Mouse (Mus musculus): Measurements from ENCODE around the gene Slc34a3. TPM values are rescaled to one million over a fixed set of nuclear protein-coding genes. Genes with fewer than 3 reads are reported as not detected.

The Slc34a3 gene
- polyA plus RNA-seq, 1 experiment, result 0.05 TPM

DNA sequence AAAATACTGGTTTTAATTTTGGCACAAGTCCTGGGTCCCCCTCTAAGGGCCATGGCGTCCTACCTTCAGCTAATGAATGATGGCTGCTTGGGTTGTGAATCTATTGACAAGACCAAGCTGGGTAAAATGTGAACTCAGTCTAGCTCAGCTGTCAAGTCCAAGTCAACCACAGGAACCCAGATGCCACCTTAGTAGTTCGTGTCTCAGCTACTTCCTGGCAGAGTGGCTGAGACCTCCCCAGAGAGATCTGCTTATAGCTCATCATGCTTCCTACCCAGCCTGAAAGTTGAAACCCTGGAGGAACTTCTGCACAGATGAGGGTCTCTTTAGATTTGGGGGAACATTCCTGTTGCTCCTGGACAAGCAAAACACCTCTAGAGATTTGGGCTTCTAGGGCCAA is 50.8 kb downstream of the Slc34a3 start:
- Histone ChIP-seq H3K4me3 (ENCODE audit: control insufficient read depth, insufficient read depth, low read length) (no peak overlapping the region), H3K4me1 (replicated peaks; ENCODE audit: control insufficient read depth, insufficient read depth, low read length) (peaks cover 36% of the 10 kb centered on the region), H3K27me3 (ENCODE audit: control insufficient read depth, insufficient read depth, low read length) (no peaks in the 10 kb centered on the region), H3K36me3 (ENCODE audit: control insufficient read depth, insufficient read depth, low read length) (no peaks in the 10 kb centered on the region), H3K27ac (ENCODE audit: control insufficient read depth, insufficient read depth, low read length) (no peak overlapping the region)
- TF ChIP-seq POLR2A (IDR thresholded peaks at IDR 0.05; ENCODE audit: control insufficient read depth, extremely low read depth, insufficient read depth, low read length, poor library complexity) (no peak), CTCF (IDR thresholded peaks at IDR 0.05; ENCODE audit: borderline replicate concordance, control insufficient read depth, extremely low read depth, insufficient read depth, low read length, poor library complexity) (no peak)
- DNase-seq, result peak; percentile 33
- WGBS, result 26% methylated on average over 2 of the region's 2 CpGs

DNA sequence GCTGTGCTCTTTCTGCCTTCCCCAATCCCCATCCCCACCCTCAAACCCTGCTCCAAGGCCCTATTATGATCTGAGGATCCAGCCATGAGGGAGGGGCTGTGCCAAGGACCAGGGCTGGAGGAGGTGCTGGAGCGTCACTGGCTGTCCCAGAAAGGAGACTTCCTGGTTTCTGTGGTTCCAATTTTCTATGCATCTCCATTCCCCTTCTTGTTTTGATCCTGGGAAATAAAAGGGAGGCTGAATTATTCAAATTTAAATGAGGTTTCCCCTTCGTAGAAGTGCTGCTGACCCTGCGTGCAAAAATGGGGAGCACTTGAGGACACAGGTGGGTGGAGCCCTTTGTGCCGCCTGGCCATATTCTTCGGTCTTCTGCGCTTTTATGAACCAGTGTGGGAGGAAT is 51.5 kb downstream of the Slc34a3 start:
- 36% methylated on average over 6 of the region's 6 CpGs for WGBS
- Histone ChIP-seq H3K27me3 (ENCODE audit: control insufficient read depth, insufficient read depth, low read length) (no peaks in the 10 kb centered on the region), H3K36me3 (ENCODE audit: control insufficient read depth, insufficient read depth, low read length) (no peaks in the 10 kb centered on the region), H3K4me3 (ENCODE audit: control insufficient read depth, insufficient read depth, low read length) (no peak overlapping the region), H3K27ac (ENCODE audit: control insufficient read depth, insufficient read depth, low read length) (no peak overlapping the region), H3K4me1 (replicated peaks; ENCODE audit: control insufficient read depth, insufficient read depth, low read length) (peaks cover 36% of the 10 kb centered on the region)
- no peak for DNase-seq
- TF ChIP-seq CTCF (IDR thresholded peaks at IDR 0.05; ENCODE audit: borderline replicate concordance, control insufficient read depth, extremely low read depth, insufficient read depth, low read length, poor library complexity), result no peak
- TF ChIP-seq POLR2A (IDR thresholded peaks at IDR 0.05; ENCODE audit: control insufficient read depth, extremely low read depth, insufficient read depth, low read length, poor library complexity), result no peak

DNA sequence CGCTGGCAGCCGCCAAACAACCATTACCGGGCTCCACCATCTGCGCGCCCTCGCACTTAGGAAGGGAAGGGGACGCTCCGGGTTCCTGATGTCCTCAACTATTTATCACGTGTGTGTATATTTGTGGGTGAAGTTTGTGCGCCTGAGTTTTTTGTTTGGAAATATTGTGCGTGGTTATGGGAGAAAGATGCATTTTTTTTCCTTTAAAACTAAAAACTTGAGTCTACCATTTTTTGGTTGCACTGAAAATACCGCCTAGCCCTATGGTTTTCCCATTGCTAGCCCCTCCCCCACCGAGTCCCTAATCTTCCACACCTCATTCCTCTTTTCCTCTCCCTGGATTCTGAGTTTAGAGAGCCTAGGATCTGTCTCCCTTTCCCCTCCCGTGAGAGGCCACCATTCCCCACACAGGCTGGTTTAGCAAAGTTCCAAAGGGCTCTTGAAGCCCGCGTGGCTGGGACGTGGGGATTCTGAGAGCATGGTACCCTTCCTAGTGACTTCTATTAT is 52.2 kb downstream of the Slc34a3 start:
- no peak for DNase-seq
- peaks cover 36% of the 10 kb centered on the region for H3K4me1 ChIP-seq (replicated peaks; ENCODE audit: control insufficient read depth, insufficient read depth, low read length)
- TF ChIP-seq CTCF (IDR thresholded peaks at IDR 0.05; ENCODE audit: borderline replicate concordance, control insufficient read depth, extremely low read depth, insufficient read depth, low read length, poor library complexity) (no peak), POLR2A (IDR thresholded peaks at IDR 0.05; ENCODE audit: control insufficient read depth, extremely low read depth, insufficient read depth, low read length, poor library complexity) (no peak)
- no peak overlapping the region for H3K27ac ChIP-seq (ENCODE audit: control insufficient read depth, insufficient read depth, low read length)
- 6% methylated on average over 17 of the region's 17 CpGs for WGBS
- H3K4me3 ChIP-seq (ENCODE audit: control insufficient read depth, insufficient read depth, low read length), result peak overlapping the region; percentile 54
- H3K27me3 ChIP-seq (ENCODE audit: control insufficient read depth, insufficient read depth, low read length), result no peaks in the 10 kb centered on the region
- H3K36me3 ChIP-seq (ENCODE audit: control insufficient read depth, insufficient read depth, low read length), result no peaks in the 10 kb centered on the region

DNA sequence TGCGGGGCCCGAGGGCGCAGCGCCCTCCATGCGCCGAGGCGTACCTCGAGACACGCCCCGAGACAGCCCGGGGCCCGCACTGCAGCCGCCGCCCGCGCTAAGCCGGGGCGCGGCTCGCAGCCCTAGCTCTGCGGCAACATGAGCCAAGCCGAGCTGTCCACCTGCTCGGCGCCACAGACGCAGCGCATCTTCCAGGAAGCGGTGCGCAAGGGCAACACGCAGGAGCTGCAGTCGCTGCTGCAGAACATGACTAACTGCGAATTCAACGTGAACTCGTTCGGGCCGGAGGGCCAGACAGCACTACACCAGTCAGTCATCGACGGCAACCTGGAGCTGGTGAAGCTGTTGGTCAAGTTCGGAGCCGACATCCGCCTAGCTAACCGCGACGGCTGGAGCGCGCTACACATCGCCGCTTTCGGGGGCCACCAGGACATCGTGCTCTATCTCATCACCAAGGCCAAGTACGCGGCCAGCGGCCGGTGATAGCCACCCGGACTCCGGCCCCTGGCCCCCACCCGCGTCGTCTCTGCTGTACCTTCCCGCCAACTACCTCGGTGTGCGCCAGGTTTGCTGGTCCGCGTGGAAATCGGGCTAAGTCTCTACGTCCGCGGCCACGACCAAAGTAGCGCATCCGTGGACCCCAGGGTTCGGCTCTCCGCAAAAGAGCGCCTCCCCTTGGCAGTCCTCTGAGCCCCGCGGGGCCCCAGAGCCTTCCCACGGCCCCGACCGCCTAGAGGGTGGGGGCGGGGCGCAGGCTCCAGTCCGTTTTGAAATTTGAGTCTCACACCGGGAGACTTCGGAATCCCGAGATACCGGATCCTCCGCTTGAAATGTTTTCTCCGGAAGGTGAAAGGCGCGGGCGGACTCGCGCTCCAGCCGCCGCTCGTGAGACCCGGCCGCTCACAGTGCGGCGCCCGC is 52.9 kb downstream of the Slc34a3 start:
- peaks cover 33% of the 10 kb centered on the region for H3K4me1 ChIP-seq (replicated peaks; ENCODE audit: control insufficient read depth, insufficient read depth, low read length)
- peak; percentile 57 for DNase-seq

DNA sequence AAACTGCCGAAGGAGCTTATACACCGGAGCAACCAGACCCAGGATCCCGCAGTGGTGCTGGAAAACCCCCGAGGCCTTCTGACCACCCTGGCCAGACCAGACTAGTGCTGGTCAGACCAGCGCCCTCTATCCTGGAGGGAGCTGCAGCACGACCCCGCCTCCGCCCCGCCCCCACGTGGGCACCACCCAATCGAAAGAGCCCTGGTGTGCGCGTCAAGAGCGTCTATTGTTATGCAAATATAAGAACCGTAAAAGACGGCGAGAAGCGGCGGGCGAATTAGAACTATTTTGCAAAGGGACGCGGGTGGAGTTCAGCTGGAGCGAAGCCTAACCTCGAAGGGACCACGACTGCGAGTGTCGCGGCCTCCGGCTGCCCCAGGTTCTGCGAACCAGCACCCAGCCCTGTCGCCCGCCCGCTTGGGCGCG is 53.7 kb downstream of the Slc34a3 start, which contains the start of gene Nrarp:
Nrarp (plus strand) TSS at position 281 of the 426 bp plus-strand sequence.
- peaks cover 27% of the 10 kb centered on the region for H3K4me1 ChIP-seq (replicated peaks; ENCODE audit: control insufficient read depth, insufficient read depth, low read length)
- peak within 1 kb of the TSS; percentile 54 for H3K4me3 ChIP-seq (ENCODE audit: control insufficient read depth, insufficient read depth, low read length)
- H3K27ac ChIP-seq (ENCODE audit: control insufficient read depth, insufficient read depth, low read length), result no peak within 1 kb of the TSS
- WGBS, result under 1% methylated on average over 35 of the region's 35 CpGs
- no peaks in the 10 kb centered on the region for H3K27me3 ChIP-seq (ENCODE audit: control insufficient read depth, insufficient read depth, low read length)
- DNase-seq, result peak; percentile 92
- no peak; the same call in 1 of the 2 replicates for TF ChIP-seq POLR2A (IDR thresholded peaks at IDR 0.05; ENCODE audit: control insufficient read depth, extremely low read depth, insufficient read depth, low read length, poor library complexity)
- TF ChIP-seq CTCF (IDR thresholded peaks at IDR 0.05; ENCODE audit: borderline replicate concordance, control insufficient read depth, extremely low read depth, insufficient read depth, low read length, poor library complexity), result 0 out of 2 replicates have a peak, but pooled peaks have one; percentile 59
- no peaks in the 10 kb centered on the region for H3K36me3 ChIP-seq (ENCODE audit: control insufficient read depth, insufficient read depth, low read length)

More for the DNA sequence above, 52.9 kb downstream of the Slc34a3 start:
- no peaks in the 10 kb centered on the region for H3K27me3 ChIP-seq (ENCODE audit: control insufficient read depth, insufficient read depth, low read length)
- H3K27ac ChIP-seq (ENCODE audit: control insufficient read depth, insufficient read depth, low read length), result no peak overlapping the region
- H3K36me3 ChIP-seq (ENCODE audit: control insufficient read depth, insufficient read depth, low read length), result no peaks in the 10 kb centered on the region
- no peak; the same call in 1 of the 2 replicates for TF ChIP-seq POLR2A (IDR thresholded peaks at IDR 0.05; ENCODE audit: control insufficient read depth, extremely low read depth, insufficient read depth, low read length, poor library complexity)
- TF ChIP-seq CTCF (IDR thresholded peaks at IDR 0.05; ENCODE audit: borderline replicate concordance, control insufficient read depth, extremely low read depth, insufficient read depth, low read length, poor library complexity), result no peak
- under 1% methylated on average over 100 of the region's 100 CpGs for WGBS
- H3K4me3 ChIP-seq (ENCODE audit: control insufficient read depth, insufficient read depth, low read length), result peak overlapping the region; percentile 54

DNA sequence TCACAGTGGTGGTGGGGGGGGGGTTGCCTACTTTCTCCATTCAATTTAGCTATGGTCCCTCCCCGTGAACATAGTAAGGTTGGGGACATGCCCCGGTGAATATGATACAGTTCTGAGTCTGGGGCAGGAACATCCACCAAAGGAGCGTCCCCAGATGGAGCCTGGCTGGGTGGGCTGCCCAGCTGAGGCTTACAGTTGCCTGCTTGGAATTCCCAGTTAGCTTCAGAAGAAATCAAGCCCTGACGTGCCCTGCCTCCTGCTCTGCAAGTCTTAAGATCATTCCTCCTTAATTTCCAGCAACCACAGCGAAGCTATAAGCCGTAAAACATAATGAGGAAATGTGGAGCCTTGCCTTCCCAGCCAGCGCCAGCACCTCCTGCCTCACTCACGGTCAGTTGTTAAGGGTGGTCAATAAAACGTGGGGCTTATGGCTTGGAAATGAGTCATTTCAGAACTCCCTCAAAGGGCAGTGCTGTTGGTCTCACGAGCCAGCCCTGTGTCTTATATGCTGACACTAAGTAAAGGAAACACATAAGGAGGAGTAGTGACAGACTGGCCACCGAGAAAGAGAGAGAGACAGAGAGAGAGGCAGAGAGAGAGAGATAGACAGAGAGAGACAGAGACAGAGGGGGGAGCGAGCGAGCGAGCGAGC is 54.5 kb downstream of the Slc34a3 start:
- TF ChIP-seq CTCF (IDR thresholded peaks at IDR 0.05; ENCODE audit: borderline replicate concordance, control insufficient read depth, extremely low read depth, insufficient read depth, low read length, poor library complexity) (no peak), POLR2A (IDR thresholded peaks at IDR 0.05; ENCODE audit: control insufficient read depth, extremely low read depth, insufficient read depth, low read length, poor library complexity) (no peak)
- Histone ChIP-seq H3K27ac (ENCODE audit: control insufficient read depth, insufficient read depth, low read length) (no peak overlapping the region), H3K27me3 (ENCODE audit: control insufficient read depth, insufficient read depth, low read length) (no peaks in the 10 kb centered on the region), H3K4me3 (ENCODE audit: control insufficient read depth, insufficient read depth, low read length) (no peak overlapping the region), H3K4me1 (replicated peaks; ENCODE audit: control insufficient read depth, insufficient read depth, low read length) (peaks cover 24% of the 10 kb centered on the region), H3K36me3 (ENCODE audit: control insufficient read depth, insufficient read depth, low read length) (no peaks in the 10 kb centered on the region)
- DNase-seq, result no peak
- WGBS, result 82% methylated on average over 15 of the region's 15 CpGs

Other genes with a start within 250 kb of the Slc34a3 start
- gene Nsmf, start 180.0 kb downstream of the Slc34a3 start, polyA plus RNA-seq (2012; rRNA removed), result 41.6 and 50.4 TPM in 2 replicates
- 0.58 and 0.91 TPM in 2 replicates for gene Entpd8, start 154.1 kb downstream of the Slc34a3 start, polyA plus RNA-seq (2012; rRNA removed)
- 0.24 and 0.44 TPM in 2 replicates for gene Noxa1, start 139.2 kb downstream of the Slc34a3 start, polyA plus RNA-seq (2012; rRNA removed)
- gene Nrarp, start 53.6 kb downstream of the Slc34a3 start, polyA plus RNA-seq (2012; rRNA removed), result 13.7 and 16.9 TPM in 2 replicates
- gene Tor4a, start 37.5 kb downstream of the Slc34a3 start, polyA plus RNA-seq (2012; rRNA removed), result 90.6 and 94.7 TPM in 2 replicates
- gene Nelfb, start 22.9 kb downstream of the Slc34a3 start, polyA plus RNA-seq (2012; rRNA removed), result 105 and 115 TPM in 2 replicates
- 0.12 TPM in 1 of 2 replicates, not detected in the other for gene Stpg3, start 19.7 kb downstream of the Slc34a3 start, polyA plus RNA-seq (2012; rRNA removed)
- 0.11 and 0.12 TPM in 2 replicates for gene Fam166a, start 15.6 kb downstream of the Slc34a3 start, polyA plus RNA-seq (2012; rRNA removed)
- 613 and 694 TPM in 2 replicates for gene Tubb4b, start 9.7 kb downstream of the Slc34a3 start, polyA plus RNA-seq (2012; rRNA removed)
- 0.05 TPM in 1 of 2 replicates, not detected in the other for gene Rnf224, start 2.4 kb upstream of the Slc34a3 start, polyA plus RNA-seq (2012; rRNA removed)
- gene Rnf208, start 7.9 kb upstream of the Slc34a3 start, polyA plus RNA-seq (2012; rRNA removed), result 3.6 and 4.5 TPM in 2 replicates
- 1.6 and 2.1 TPM in 2 replicates for gene Cysrt1, start 8.1 kb upstream of the Slc34a3 start, polyA plus RNA-seq (2012; rRNA removed)
- 41.1 and 43.0 TPM in 2 replicates for gene AL732309.1, start 12.5 kb upstream of the Slc34a3 start, polyA plus RNA-seq (2012; rRNA removed)
- 66.1 and 79.1 TPM in 2 replicates for gene Tmem203, start 21.1 kb upstream of the Slc34a3 start, polyA plus RNA-seq (2012; rRNA removed)
- gene Tprn, start 28.3 kb upstream of the Slc34a3 start, polyA plus RNA-seq (2012; rRNA removed), result 24.4 and 25.9 TPM in 2 replicates
- 164 and 182 TPM in 2 replicates for gene Ssna1, start 38.1 kb upstream of the Slc34a3 start, polyA plus RNA-seq (2012; rRNA removed)
- gene Anapc2, start 38.1 kb upstream of the Slc34a3 start, polyA plus RNA-seq (2012; rRNA removed), result 141 and 144 TPM in 2 replicates
- 0.35 TPM in 1 of 2 replicates, not detected in the other for gene Tmem210, start 53.8 kb upstream of the Slc34a3 start, polyA plus RNA-seq (2012; rRNA removed)
- gene Lrrc26, start 55.6 kb upstream of the Slc34a3 start, polyA plus RNA-seq (2012; rRNA removed), result 1.0 and 1.6 TPM in 2 replicates
- gene Grin1, start 84.8 kb upstream of the Slc34a3 start, polyA plus RNA-seq (2012; rRNA removed), result 0.50 TPM in 2 replicates
- 23.1 and 26.3 TPM in 2 replicates for gene Man1b1, start 98.0 kb upstream of the Slc34a3 start, polyA plus RNA-seq (2012; rRNA removed)
- gene Dpp7, start 122.0 kb upstream of the Slc34a3 start, polyA plus RNA-seq (2012; rRNA removed), result 24.5 and 25.6 TPM in 2 replicates
- gene Uap1l1, start 131.3 kb upstream of the Slc34a3 start, polyA plus RNA-seq (2012; rRNA removed), result 23.0 and 24.4 TPM in 2 replicates
- 29.7 and 45.2 TPM in 2 replicates for gene Sapcd2, start 138.0 kb upstream of the Slc34a3 start, polyA plus RNA-seq (2012; rRNA removed)
- gene Entpd2, start 161.5 kb upstream of the Slc34a3 start, polyA plus RNA-seq (2012; rRNA removed), result 11.7 and 14.0 TPM in 2 replicates
- gene Npdc1, start 165.0 kb upstream of the Slc34a3 start, polyA plus RNA-seq (2012; rRNA removed), result 28.4 and 30.8 TPM in 2 replicates
- 1.9 and 2.0 TPM in 2 replicates for gene Fut7, start 188.9 kb upstream of the Slc34a3 start, polyA plus RNA-seq (2012; rRNA removed)
- 86.6 and 100 TPM in 2 replicates for gene Abca2, start 194.3 kb upstream of the Slc34a3 start, polyA plus RNA-seq (2012; rRNA removed)
- 11.6 and 17.3 TPM in 2 replicates for gene Clic3, start 222.5 kb upstream of the Slc34a3 start, polyA plus RNA-seq (2012; rRNA removed)
- gene Paxx, start 226.7 kb upstream of the Slc34a3 start, polyA plus RNA-seq (2012; rRNA removed), result 165 and 192 TPM in 2 replicates
- gene Ptgds, start 235.7 kb upstream of the Slc34a3 start, polyA plus RNA-seq (2012; rRNA removed), result 4.4 and 13.8 TPM in 2 replicates